Mouse (Mus musculus): Measurements from ENCODE around the gene Smtnl2. TPM values are rescaled to one million over a fixed set of nuclear protein-coding genes. Genes with fewer than 3 reads are reported as not detected.

The Smtnl2 gene
- polyA plus RNA-seq, 1 experiment from 2014 or later = 109 TPM

DNA sequence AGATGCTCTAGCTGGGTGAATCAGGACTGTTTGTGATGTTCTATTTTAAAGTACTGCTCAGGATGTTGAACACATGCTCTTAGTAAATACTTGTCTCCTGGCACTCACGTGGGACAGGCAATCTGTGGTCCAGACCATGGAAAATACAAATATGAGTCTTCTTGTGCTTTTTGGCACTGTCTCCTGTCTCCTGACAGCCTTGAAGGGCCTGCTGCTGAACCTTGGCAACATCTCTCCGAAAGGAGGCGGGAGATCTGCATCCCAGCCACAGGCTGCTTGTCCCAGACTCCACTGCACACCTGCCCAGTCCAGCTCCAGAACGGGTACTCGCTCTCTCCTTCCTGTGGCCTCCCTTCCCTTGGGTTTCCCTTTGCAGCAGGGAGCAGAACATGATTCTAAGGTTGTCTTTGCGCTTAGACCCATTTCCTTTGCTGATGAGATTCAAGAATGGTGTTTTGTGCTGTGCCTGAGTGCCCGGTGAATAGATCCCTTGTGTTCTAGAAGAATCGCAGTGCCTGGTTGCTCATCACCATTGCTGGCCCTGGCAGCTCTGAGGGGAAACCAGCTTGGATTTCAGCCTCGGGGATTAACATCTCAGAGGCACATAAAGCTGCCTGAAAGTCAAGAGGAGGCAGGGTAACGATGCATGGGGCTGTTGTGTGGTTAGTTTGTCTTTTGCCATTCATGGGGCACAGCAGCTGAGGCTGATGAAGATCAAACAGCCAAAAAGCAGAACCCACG is 43.4 kb downstream of the Smtnl2 start:
- H3K9ac ChIP-seq (replicated peaks; ENCODE audit: low read length) = no peak overlapping the region
- ATAC-seq (ENCODE audit: low FRiP score, low TSS enrichment) = no peak
- H3K4me1 ChIP-seq (ENCODE audit: insufficient read depth, low read length) = no peaks in the 10 kb centered on the region
- H3K9me3 ChIP-seq (ENCODE audit: low read length) = no peaks in the 10 kb centered on the region
- no peak overlapping the region for H3K4me2 ChIP-seq (replicated peaks; ENCODE audit: low read depth, low read length)
- no peak overlapping the region for H3K4me3 ChIP-seq (ENCODE audit: low read length)
- no peaks in the 10 kb centered on the region for H3K27me3 ChIP-seq (ENCODE audit: insufficient read depth, low read length)
- no peaks in the 10 kb centered on the region for H3K36me3 ChIP-seq (ENCODE audit: insufficient read depth, low read length)
- no peak overlapping the region for H3K27ac ChIP-seq (ENCODE audit: low read length)
- WGBS = 51% methylated on average over 11 of the region's 11 CpGs

DNA sequence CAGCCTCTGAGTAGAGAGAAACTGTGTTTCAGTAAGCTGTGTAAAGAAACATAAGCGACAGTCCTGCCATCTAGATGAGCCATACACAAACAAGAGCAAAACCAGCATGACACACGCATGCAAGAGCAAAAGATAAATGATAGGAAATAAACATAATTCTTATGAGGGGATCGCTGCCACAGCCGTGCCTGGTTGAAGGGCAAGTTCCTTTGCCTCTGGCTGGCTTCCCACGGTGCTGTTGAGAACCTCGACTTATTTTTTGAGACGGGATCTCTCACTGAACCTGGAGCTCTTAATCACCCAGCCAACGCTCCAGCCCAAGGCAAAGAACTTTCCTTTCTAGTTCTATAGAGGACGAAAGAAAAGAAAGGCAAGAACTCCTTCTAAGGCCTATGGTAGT is 45.4 kb downstream of the Smtnl2 start:
- WGBS = 84% methylated on average over 9 of the region's 9 CpGs

DNA sequence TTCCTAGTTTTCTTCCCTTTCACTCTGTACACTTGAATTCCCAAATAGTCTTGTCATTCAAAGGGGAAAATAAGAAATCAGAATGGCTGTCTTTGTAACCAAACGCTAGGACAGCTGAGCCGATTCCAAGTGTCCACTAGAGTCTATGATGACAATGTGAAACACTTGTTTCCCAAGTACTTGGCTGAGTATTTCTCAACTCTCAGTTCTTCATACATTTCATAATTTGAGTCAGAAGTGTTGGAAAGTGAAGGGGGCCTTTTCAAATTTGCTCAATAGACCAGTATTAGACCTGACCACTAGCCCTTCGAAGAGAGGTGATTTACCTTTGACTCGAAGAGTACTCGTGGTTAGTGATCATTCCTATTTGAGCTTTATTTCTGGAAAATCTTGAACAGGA is 47.0 kb downstream of the Smtnl2 start:
- no peak overlapping the region for H3K4me3 ChIP-seq (ENCODE audit: low read length)
- H3K27ac ChIP-seq (ENCODE audit: low read length) = no peak overlapping the region
- H3K4me2 ChIP-seq (replicated peaks; ENCODE audit: low read depth, low read length) = no peak overlapping the region
- no peaks in the 10 kb centered on the region for H3K36me3 ChIP-seq (ENCODE audit: insufficient read depth, low read length)
- ATAC-seq (ENCODE audit: low FRiP score, low TSS enrichment) = no peak
- H3K27me3 ChIP-seq (ENCODE audit: insufficient read depth, low read length) = no peaks in the 10 kb centered on the region
- no peaks in the 10 kb centered on the region for H3K9me3 ChIP-seq (ENCODE audit: low read length)
- no peak overlapping the region for H3K9ac ChIP-seq (replicated peaks; ENCODE audit: low read length)
- WGBS = 96% methylated on average over 5 of the region's 5 CpGs
- peaks cover 9% of the 10 kb centered on the region for H3K4me1 ChIP-seq (ENCODE audit: insufficient read depth, low read length)

More for the DNA sequence above, 45.4 kb downstream of the Smtnl2 start:
- no peak for ATAC-seq (ENCODE audit: low FRiP score, low TSS enrichment)
- H3K4me3 ChIP-seq (ENCODE audit: low read length) = no peak overlapping the region
- no peak overlapping the region for H3K9ac ChIP-seq (replicated peaks; ENCODE audit: low read length)
- H3K27ac ChIP-seq (ENCODE audit: low read length) = no peak overlapping the region
- no peak overlapping the region for H3K4me2 ChIP-seq (replicated peaks; ENCODE audit: low read depth, low read length)
- peaks cover 9% of the 10 kb centered on the region for H3K4me1 ChIP-seq (ENCODE audit: insufficient read depth, low read length)
- H3K27me3 ChIP-seq (ENCODE audit: insufficient read depth, low read length) = no peaks in the 10 kb centered on the region
- H3K36me3 ChIP-seq (ENCODE audit: insufficient read depth, low read length) = no peaks in the 10 kb centered on the region
- H3K9me3 ChIP-seq (ENCODE audit: low read length) = no peaks in the 10 kb centered on the region

DNA sequence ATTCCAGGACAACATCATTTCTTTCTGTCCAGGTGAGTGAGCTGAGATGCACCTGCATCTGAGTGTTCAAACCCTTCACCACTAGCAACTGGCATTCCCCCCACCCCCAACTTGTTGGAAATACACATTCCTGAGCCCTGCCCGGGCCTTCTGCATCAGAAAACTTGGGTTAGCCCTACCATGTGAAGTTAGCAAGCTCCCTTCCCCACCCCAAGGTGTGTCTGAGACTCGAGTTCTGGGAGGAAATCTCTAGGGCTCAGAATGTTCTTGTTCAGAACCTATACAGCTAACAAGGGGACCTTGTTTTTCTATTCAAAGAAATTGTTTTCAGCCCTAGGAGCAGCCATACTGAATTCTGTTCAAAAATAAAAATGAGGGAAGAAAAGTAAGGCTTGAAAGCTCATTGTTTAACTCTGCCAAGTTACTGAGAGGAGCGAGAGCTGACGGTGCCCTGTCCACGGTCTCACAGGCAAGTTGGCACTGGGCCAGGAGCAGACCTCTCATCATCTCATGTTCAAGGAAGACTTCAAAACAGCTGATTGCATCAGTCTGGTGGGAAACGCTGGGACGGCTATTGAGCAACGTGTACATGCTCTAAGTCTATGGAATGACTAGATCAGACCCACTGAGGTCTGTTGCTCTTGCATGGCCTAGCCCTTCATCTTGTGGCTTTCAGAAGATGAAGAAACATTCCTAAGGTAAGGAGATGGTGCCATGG is 47.8 kb downstream of the Smtnl2 start:
- Histone ChIP-seq H3K9ac (replicated peaks; ENCODE audit: low read length) (no peak overlapping the region), H3K9me3 (ENCODE audit: low read length) (no peaks in the 10 kb centered on the region), H3K36me3 (ENCODE audit: insufficient read depth, low read length) (no peaks in the 10 kb centered on the region), H3K4me1 (ENCODE audit: insufficient read depth, low read length) (peaks cover 9% of the 10 kb centered on the region), H3K4me3 (ENCODE audit: low read length) (no peak overlapping the region), H3K27me3 (ENCODE audit: insufficient read depth, low read length) (no peaks in the 10 kb centered on the region), H3K27ac (ENCODE audit: low read length) (no peak overlapping the region), H3K4me2 (replicated peaks; ENCODE audit: low read depth, low read length) (no peak overlapping the region)
- 77% methylated on average over 8 of the region's 8 CpGs for WGBS
- no peak for ATAC-seq (ENCODE audit: low FRiP score, low TSS enrichment)

DNA sequence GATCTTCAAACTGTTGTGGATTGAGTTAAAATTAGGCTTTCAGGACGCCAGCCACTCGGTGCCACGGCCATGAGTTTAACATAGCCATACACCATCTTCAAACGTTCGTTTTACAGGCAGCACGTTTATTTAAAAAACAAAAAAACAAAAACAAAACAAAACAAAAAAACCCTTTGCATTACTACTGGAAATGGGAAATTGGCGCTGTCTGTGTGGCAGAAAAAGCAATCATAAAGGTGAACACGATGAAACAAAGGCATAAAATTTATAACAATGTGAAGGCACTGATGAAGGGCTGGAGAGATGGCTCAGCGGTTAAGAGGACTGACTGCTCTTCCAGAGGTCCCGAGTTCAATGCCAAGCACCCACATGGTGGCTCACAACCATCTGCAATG is 49.2 kb downstream of the Smtnl2 start, which contains the start of gene Tekt1:
TSS of gene Tekt1 (minus strand) at position 96 of the 395 bp plus-strand sequence.
- peak within 1 kb of the TSS; percentile 52 for H3K4me3 ChIP-seq (ENCODE audit: low read length)
- H3K9me3 ChIP-seq (ENCODE audit: low read length) = no peaks in the 10 kb centered on the region
- 0 out of 2 replicates have a peak within 1 kb of the TSS, but pooled peaks have one; percentile 41 for H3K27ac ChIP-seq (ENCODE audit: low read length)
- ATAC-seq (ENCODE audit: low FRiP score, low TSS enrichment) = no peak
- H3K4me2 ChIP-seq (replicated peaks; ENCODE audit: low read depth, low read length) = peak within 1 kb of the TSS; percentile 93
- 37% methylated on average over 10 of the region's 10 CpGs for WGBS
- H3K9ac ChIP-seq (replicated peaks; ENCODE audit: low read length) = peak within 1 kb of the TSS; percentile 73
- H3K4me1 ChIP-seq (ENCODE audit: insufficient read depth, low read length) = peaks cover 9% of the 10 kb centered on the region
- H3K27me3 ChIP-seq (ENCODE audit: insufficient read depth, low read length) = no peaks in the 10 kb centered on the region
- H3K36me3 ChIP-seq (ENCODE audit: insufficient read depth, low read length) = no peaks in the 10 kb centered on the region

DNA sequence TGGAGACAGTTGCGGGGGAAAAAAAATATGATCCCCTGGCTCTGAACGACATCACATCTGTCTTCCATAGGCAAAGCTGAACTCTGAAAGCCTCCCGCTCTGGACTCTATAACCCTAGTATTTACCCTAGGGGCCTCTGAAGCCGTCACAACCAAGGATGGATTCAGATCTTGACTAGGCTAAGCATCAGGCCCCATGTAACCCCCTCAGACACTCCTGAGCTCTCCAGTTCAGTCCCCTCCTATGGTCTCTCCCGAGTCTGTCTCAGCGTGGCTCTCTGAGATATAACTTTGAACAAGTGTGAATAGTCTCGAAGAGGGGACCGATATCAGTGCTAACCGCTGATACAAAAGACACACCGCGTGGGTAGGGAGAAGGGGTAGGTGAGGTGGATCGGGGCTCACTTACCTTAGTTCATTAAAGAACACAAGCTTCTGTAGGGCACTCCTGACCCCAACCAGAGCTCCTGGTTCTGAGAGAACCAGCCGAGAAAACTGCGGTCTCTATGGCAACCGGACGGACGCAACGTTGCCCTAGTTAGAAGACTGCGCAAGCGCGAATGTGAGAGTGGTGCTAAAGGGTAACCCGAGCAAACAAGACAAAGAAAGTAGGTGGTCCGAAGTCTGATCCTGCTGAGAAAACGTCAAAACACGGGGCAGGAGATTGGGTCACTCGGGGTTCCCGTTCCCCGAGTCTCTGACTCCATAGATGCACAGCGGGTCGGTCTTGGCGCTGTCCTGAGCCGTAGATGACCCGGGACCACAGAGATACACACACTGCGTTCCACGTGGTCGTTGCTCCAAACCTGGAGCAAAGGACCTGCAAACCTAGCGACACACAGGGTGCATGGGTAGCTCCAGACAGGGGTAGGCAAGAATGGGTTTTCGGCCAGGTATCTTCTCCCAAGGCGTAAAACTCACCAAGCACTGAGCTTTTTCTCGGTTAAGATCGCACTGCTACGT is 49.8 kb downstream of the Smtnl2 start:
- peak; percentile 85 for ATAC-seq (ENCODE audit: low FRiP score, low TSS enrichment)
- no peaks in the 10 kb centered on the region for H3K9me3 ChIP-seq (ENCODE audit: low read length)
- H3K36me3 ChIP-seq (ENCODE audit: insufficient read depth, low read length) = no peaks in the 10 kb centered on the region
- 8% methylated on average over 42 of the region's 42 CpGs for WGBS
- H3K27ac ChIP-seq (ENCODE audit: low read length) = 0 out of 2 replicates have a peak overlapping the region, but pooled peaks have one; percentile 41
- H3K9ac ChIP-seq (replicated peaks; ENCODE audit: low read length) = peak overlapping the region; percentile 73
- H3K4me3 ChIP-seq (ENCODE audit: low read length) = peak overlapping the region; percentile 52
- H3K4me1 ChIP-seq (ENCODE audit: insufficient read depth, low read length) = peaks cover 9% of the 10 kb centered on the region
- H3K4me2 ChIP-seq (replicated peaks; ENCODE audit: low read depth, low read length) = peak overlapping the region; percentile 93
- no peaks in the 10 kb centered on the region for H3K27me3 ChIP-seq (ENCODE audit: insufficient read depth, low read length)

DNA sequence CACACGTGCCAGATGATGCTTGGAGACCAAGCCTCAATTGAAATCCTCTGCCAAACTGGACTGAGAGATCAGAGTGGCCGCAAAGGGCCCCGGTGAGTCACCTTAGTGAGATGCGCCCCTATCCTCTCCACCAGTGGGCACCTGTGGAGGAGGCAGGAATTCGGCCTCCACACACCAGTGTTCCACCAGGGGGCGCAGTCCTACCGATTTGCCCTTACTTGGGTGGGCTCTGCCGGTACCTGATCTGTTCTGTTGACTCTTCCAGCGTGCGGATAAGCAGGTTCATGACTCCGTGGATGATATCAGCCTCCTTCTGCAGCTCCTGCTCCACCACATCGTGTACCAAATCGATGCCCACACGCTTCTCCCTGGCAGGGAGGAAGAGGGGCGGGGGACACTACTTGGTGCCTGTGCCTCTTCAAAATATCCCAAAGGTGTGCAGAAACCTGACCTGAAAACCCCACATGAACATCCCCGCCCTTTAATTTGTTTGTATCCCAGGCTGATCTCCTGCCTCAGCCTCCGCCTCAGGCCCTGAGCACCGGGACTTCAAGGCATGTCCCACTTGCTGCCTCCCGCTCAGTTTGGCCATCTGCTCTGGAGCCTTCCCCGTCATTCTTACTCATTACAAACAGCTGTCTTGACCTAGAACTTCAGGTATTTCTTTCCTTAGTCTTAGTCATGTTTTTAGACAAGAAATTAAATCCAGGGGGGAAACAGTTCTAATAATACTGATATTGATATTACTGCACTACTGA is 56.4 kb downstream of the Smtnl2 start:
- no peaks in the 10 kb centered on the region for H3K27me3 ChIP-seq (ENCODE audit: insufficient read depth, low read length)
- ATAC-seq (ENCODE audit: low FRiP score, low TSS enrichment) = 0 out of 2 replicates have a peak, but pooled peaks have one; percentile 51

DNA sequence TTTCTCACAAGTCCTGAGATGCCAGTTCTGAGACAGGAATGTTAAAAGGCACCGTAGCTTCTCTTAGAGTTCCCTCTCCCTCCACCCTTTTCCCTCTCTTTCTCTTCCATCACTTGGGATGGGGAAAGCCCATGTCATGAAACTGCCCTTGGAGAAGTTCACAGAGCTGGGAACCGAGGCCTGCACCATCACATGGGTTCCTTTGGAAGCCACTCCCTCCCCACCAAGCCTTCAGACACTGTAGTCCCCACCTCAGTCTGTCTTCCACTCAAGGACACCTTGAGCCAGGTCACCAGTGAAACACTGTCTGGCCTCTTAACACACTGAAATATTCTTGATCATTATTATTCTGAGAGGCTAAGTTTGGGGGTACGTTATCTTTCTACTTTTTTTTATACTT is 58.3 kb downstream of the Smtnl2 start:
- no peak overlapping the region for H3K4me3 ChIP-seq (ENCODE audit: low read length)
- 84% methylated on average over 3 of the region's 3 CpGs for WGBS
- no peaks in the 10 kb centered on the region for H3K36me3 ChIP-seq (ENCODE audit: insufficient read depth, low read length)
- no peaks in the 10 kb centered on the region for H3K27me3 ChIP-seq (ENCODE audit: insufficient read depth, low read length)
- no peak overlapping the region for H3K4me2 ChIP-seq (replicated peaks; ENCODE audit: low read depth, low read length)
- no peak overlapping the region for H3K9ac ChIP-seq (replicated peaks; ENCODE audit: low read length)
- no peak for ATAC-seq (ENCODE audit: low FRiP score, low TSS enrichment)
- H3K4me1 ChIP-seq (ENCODE audit: insufficient read depth, low read length) = peaks cover 9% of the 10 kb centered on the region
- H3K9me3 ChIP-seq (ENCODE audit: low read length) = no peaks in the 10 kb centered on the region
- no peak overlapping the region for H3K27ac ChIP-seq (ENCODE audit: low read length)

More for the DNA sequence above, 56.4 kb downstream of the Smtnl2 start:
- Histone ChIP-seq H3K4me3 (ENCODE audit: low read length) (no peak overlapping the region), H3K9ac (replicated peaks; ENCODE audit: low read length) (no peak overlapping the region; the same call in 1 of the 2 replicates), H3K9me3 (ENCODE audit: low read length) (no peaks in the 10 kb centered on the region), H3K4me1 (ENCODE audit: insufficient read depth, low read length) (peaks cover 4% of the 10 kb centered on the region; the same call in 1 of the 2 replicates), H3K36me3 (ENCODE audit: insufficient read depth, low read length) (no peaks in the 10 kb centered on the region), H3K4me2 (replicated peaks; ENCODE audit: low read depth, low read length) (peak overlapping the region; percentile 39), H3K27ac (ENCODE audit: low read length) (no peak overlapping the region)
- WGBS = 26% methylated on average over 20 of the region's 20 CpGs

DNA sequence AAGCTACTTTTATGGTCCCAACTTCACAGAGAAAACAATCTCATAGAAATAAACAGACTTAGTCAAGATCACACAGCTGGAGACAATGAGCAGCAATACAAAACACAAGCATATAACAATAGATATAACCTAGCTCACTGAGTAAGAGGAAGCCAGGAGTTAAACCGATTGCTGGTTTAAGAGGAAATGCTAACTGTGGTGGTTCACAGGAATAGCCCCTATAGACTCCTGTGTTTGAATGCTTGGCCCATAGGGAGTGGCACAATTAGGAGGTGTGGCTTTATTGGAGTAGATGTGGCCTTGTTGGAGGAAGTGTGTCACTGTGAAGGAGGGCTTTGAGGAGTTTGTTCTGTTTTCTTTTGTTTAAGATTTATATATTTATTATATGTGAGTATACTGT is 59.2 kb downstream of the Smtnl2 start:
- Histone ChIP-seq H3K4me3 (ENCODE audit: low read length) (no peak overlapping the region), H3K27me3 (ENCODE audit: insufficient read depth, low read length) (no peaks in the 10 kb centered on the region), H3K4me1 (ENCODE audit: insufficient read depth, low read length) (peaks cover 9% of the 10 kb centered on the region), H3K27ac (ENCODE audit: low read length) (no peak overlapping the region), H3K36me3 (ENCODE audit: insufficient read depth, low read length) (no peaks in the 10 kb centered on the region), H3K4me2 (replicated peaks; ENCODE audit: low read depth, low read length) (no peak overlapping the region), H3K9ac (replicated peaks; ENCODE audit: low read length) (no peak overlapping the region), H3K9me3 (ENCODE audit: low read length) (no peaks in the 10 kb centered on the region)
- WGBS = 50% methylated on average over 1 of the region's 1 CpGs
- no peak for ATAC-seq (ENCODE audit: low FRiP score, low TSS enrichment)
